Mouse (Mus musculus): ENCODE results near the gene Gm20683.

DNA sequence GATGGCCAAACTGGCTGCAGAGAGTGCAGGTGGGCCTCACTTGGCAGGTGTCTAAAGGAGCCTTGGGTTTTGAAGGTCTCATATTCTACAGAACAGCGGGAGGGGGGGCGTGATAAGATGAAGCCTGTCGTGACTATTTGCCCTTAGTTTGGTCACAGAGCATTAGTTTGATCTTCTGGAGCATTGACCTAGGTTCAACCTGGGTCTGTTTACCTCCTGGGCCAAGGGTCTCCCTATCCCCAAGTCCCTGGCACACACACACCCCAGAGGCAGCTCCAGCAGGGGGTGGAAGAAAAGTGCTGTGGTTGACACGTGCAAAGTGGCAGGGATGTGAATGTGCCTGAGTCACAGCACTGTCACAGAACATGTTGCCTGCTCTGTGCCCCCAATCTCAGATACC, 30.7 kb downstream of the Gm20683 start:
- no peak for TF ChIP-seq CTCF (IDR thresholded peaks at IDR 0.05; ENCODE audit: control insufficient read depth, insufficient read depth, low read length)
- TF ChIP-seq POLR2A (IDR thresholded peaks at IDR 0.05; ENCODE audit: borderline replicate concordance, control insufficient read depth, low read depth, low read length), result no peak
